Mouse (Mus musculus) heart, adult 2 months (tissue): ENCODE measurements at regions not wholly inside any gene's neighbourhood (a gene's known extent, or its start where the extent isn't known, plus 50 kb on each side); places are given as distances from the start of the nearest gene placed in this dataset.

Experiments
- CTCF ChIP-seq: fragments of 200-600 bp; IDR thresholded peaks from 2 replicates; pipeline ENCODE4 v1.8.1; 2022; ENCODE audit warnings: antibody characterized with exemption, mild to moderate bottlenecking, moderate library complexity
- EP300 ChIP-seq: fragments of 200-500 bp; IDR thresholded peaks from 2 replicates; pipeline ENCODE4 v1.6.1; 2011; ENCODE audit warnings: low read depth, low read length, control low read depth; ENCODE audit not compliant: insufficient read depth
- POLR2A ChIP-seq: fragments of 200-500 bp; IDR thresholded peaks from 2 replicates; pipeline ENCODE4 v1.6.1; 2011; ENCODE audit warnings: mild to moderate bottlenecking, low read depth, low read length, control low read depth; ENCODE audit not compliant: insufficient read depth

- no peak for TF ChIP-seq CTCF
- no peak for TF ChIP-seq EP300
- no peak for TF ChIP-seq POLR2A
Measured at GRCm38 (mm10) chr14:76308188-76308812, 106.5 kb upstream of the Tsc22d1 start.
